Mouse (Mus musculus) heart, embryonic 11.5 days (tissue): Measurements from ENCODE around the gene Slc19a1. TPM values are rescaled to one million over a fixed set of nuclear protein-coding genes. Genes with fewer than 3 reads are reported as not detected.

Experiments used
- ATAC-seq: fragments of 200-750 bp; cut with Nextera tagmentation; replicated peaks from 2 replicates; pipeline ENCODE4 v1.8.0; 2017; ENCODE audit warnings: moderate library complexity; ENCODE audit not compliant: insufficient number of reproducible peaks, low FRiP score, low TSS enrichment
- H3K27ac ChIP-seq: fragments of 300-500 bp; sonication (generic); 2 replicates; pipeline ENCODE4 v1.5.1; 2014; ENCODE audit warnings: mild to moderate bottlenecking, low read depth, low read length
- H3K27me3 ChIP-seq: fragments of 300-500 bp; sonication (generic); 2 replicates; pipeline ENCODE4 v1.6.1; 2014; ENCODE audit warnings: mild to moderate bottlenecking, low read length, mixed read lengths; ENCODE audit not compliant: control insufficient read depth, insufficient read depth
- H3K36me3 ChIP-seq: fragments of 300-500 bp; sonication (generic); 2 replicates; pipeline ENCODE4 v1.6.1; 2014; ENCODE audit warnings: mild to moderate bottlenecking, low read length, moderate library complexity, mixed read lengths; ENCODE audit not compliant: control insufficient read depth, insufficient read depth
- H3K4me1 ChIP-seq: fragments of 300-500 bp; sonication (generic); 2 replicates; pipeline ENCODE4 v1.6.1; 2014; ENCODE audit warnings: low read length; ENCODE audit not compliant: control insufficient read depth, insufficient read depth
- H3K4me2 ChIP-seq: fragments of 300-500 bp; sonication (generic); 2 replicates; pipeline ENCODE4 v1.6.1; 2014; ENCODE audit warnings: mild to moderate bottlenecking, moderate library complexity
- H3K4me3 ChIP-seq: fragments of 300-500 bp; sonication (generic); 2 replicates; pipeline ENCODE4 v1.5.1; 2014; ENCODE audit warnings: low read depth, low read length
- H3K9ac ChIP-seq: fragments of 300-500 bp; sonication (generic); 2 replicates; pipeline ENCODE4 v1.6.1; 2014; ENCODE audit warnings: mild to moderate bottlenecking, low read depth, low read length, moderate library complexity
- H3K9me3 ChIP-seq: fragments of 300-500 bp; sonication (generic); replicated peaks from 2 replicates; pipeline ENCODE4 v1.6.1; 2016; ENCODE audit warnings: low read length; ENCODE audit not compliant: control insufficient read depth
- WGBS: fragments of 180-500 bp; shearing (Covaris S2); extraction: QIAGEN DNeasy Blood & Tissue Kit; methylation state at CpG from one replicate; pipeline ENCODE4 v1.1.7; 2014; ENCODE audit not compliant: insufficient replicate concordance; 5-methylcytosine and 5-hydroxymethylcytosine counted together
- polyA plus RNA-seq: library from polyadenylated mRNA; unstranded; fragments of >200 nt; fragmentation: Nextera tagmentation; extraction: Ambion mirVana; gene quantifications from 2 replicates; pipeline ENCODE4 v1.2.1, GENCODE M21; 2014

Slc19a1 gene
- polyA plus RNA-seq, 1 experiment from 2014 or later, result 15.3 TPM

DNA sequence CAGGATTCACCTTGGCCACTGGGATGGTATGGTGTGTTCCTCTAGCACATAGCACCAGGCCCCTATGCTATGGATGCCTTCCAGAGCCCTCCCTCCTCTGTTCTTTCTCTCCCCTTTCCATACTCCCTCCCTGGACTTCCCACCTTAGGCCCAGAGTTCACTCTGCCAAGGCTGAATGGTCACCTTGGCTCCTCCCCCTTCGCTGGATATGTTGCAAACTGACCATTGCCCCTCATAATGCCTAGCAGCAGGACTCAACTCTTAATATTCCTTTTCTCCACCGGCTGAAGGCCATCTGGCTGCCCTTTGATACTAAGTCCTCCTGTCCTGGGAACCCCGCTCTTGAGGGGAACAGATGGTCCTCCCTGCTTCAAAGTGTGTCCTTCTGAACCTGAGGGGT lies 5.1 kb upstream of the Slc19a1 start:
- Histone ChIP-seq H3K9me3 (no peaks in the 10 kb centered on the region), H3K27ac (no peak overlapping the region), H3K27me3 (no peaks in the 10 kb centered on the region), H3K4me2 (no peak overlapping the region), H3K9ac (no peak overlapping the region), H3K4me3 (no peak overlapping the region), H3K36me3 (no peaks in the 10 kb centered on the region), H3K4me1 (no peaks in the 10 kb centered on the region)
- 72% methylated on average over 3 of the region's 3 CpGs for WGBS
- ATAC-seq, result no peak

DNA sequence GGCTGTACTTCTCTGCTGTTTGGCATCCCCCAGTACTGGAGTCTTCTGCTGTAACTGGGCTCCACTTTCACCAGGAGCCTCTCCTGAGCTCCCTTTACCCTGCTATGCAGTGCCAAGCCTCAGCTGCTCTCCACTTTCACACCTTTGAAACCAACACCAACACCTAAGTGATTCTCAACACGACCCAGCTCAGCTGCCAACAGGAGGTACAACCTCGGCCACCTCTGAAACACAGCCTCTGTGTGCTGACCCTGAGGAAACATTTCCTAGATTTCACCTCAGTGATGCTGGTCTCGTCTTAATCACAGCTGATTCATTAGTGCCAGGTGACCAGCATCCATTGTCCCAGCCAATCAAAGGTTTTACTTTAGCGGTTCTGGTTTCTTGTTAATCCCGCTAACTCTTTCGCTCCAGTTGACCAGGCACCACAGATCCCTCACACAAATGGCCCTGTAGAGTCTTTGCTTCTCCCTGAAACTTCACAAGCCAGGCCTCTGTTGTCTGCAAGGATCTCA lies 3.2 kb upstream of the Slc19a1 start:
- WGBS, result 73% methylated on average over 6 of the region's 6 CpGs
- no peak overlapping the region for H3K27ac ChIP-seq
- no peak overlapping the region for H3K4me2 ChIP-seq
- H3K4me3 ChIP-seq, result no peak overlapping the region
- no peak for ATAC-seq
- H3K36me3 ChIP-seq, result no peaks in the 10 kb centered on the region
- H3K9me3 ChIP-seq, result no peaks in the 10 kb centered on the region
- H3K4me1 ChIP-seq, result peaks cover 3% of the 10 kb centered on the region; the same call in 1 of the 2 replicates
- H3K9ac ChIP-seq, result no peak overlapping the region
- H3K27me3 ChIP-seq, result no peaks in the 10 kb centered on the region

DNA sequence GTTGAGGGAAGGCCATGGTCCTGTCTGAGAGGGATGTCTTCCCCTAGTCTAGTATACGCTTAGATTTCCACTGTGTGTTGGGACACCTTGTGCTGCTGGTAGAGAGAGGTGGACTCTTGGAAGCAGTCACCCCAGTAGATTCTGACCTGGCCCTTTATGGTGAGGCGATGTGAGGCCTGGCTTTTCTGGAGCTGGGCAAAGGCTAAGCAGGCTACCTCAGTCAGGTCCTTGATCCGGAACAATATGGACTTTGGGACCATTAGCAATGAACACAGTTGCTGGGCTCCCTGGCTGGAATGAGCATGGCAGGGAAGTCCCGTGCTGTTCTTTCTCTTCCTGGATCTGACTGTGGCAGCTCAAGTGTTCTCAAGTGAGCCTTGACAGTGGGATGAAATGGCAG lies 2.3 kb upstream of the Slc19a1 start:
- H3K4me2 ChIP-seq, result no peak overlapping the region
- ATAC-seq, result no peak
- H3K9ac ChIP-seq, result no peak overlapping the region
- H3K27me3 ChIP-seq, result no peaks in the 10 kb centered on the region
- H3K36me3 ChIP-seq, result no peaks in the 10 kb centered on the region
- H3K27ac ChIP-seq, result no peak overlapping the region
- WGBS, result 75% methylated on average over 4 of the region's 4 CpGs
- H3K4me1 ChIP-seq, result peaks cover 6% of the 10 kb centered on the region; the same call in 1 of the 2 replicates
- no peaks in the 10 kb centered on the region for H3K9me3 ChIP-seq
- no peak overlapping the region for H3K4me3 ChIP-seq

DNA sequence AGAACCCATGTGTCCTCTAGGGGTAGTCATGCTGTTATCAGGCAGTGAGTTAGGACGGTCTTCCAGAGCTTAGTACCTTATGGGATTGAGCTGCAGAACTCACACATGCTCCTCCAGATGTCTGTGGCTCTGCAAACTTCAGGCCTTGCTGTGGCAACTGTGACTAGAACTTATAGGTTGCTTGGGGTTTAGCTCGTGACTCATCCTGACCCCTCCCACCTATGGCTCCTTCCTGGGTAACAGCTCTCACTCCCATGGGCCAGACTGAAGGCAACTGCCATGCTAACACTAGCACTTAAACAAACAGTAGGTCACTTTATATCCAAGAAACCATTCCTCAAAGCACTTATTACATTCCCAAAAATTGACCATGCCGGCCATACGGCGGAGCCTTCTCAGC lies 1.4 kb upstream of the Slc19a1 start:
- Histone ChIP-seq H3K9ac (no peak overlapping the region), H3K4me2 (no peak overlapping the region), H3K27me3 (no peaks in the 10 kb centered on the region), H3K27ac (no peak overlapping the region), H3K9me3 (no peaks in the 10 kb centered on the region), H3K4me1 (peaks cover 6% of the 10 kb centered on the region; the same call in 1 of the 2 replicates), H3K36me3 (no peaks in the 10 kb centered on the region), H3K4me3 (no peak overlapping the region)
- ATAC-seq, result no peak
- WGBS, result 83% methylated on average over 5 of the region's 5 CpGs

DNA sequence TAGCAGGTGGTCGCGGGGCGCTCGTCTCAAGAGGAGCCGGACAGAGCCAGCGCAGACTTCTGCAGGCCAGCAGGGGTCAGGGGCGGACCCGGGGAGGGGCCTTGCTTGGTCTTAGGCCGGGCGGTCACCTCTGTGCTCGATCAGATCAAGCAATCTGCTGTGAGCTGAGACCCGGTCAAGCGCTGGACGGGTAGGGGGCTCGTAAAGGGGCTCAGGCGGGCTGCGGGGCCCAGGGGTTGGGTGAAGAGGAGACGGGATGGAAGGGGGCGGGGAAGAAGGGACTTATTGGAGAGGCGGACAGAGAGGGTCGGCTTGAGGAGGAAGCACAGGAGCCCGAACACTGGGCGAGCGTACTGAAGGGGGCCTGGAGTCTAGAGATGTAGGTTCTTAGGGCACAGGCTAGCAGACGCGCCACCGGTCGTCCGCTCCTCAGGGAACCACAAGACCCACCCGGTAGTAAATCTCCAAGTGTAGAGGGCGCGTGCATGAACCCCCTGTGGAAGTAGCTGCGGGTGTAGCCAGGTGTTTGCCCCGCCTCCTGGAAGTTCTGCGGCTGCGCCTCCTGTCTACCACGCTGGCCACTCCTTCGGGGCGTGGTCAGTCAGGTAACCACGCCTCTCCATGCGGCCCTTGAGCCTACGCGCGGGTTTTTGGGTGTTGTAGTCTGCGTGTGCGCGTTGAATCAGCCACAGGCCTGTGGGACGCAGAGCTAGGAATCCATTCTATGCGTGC lies 716 bp downstream of the Slc19a1 start:
- under 1% methylated on average over 46 of the region's 49 CpGs for WGBS

DNA sequence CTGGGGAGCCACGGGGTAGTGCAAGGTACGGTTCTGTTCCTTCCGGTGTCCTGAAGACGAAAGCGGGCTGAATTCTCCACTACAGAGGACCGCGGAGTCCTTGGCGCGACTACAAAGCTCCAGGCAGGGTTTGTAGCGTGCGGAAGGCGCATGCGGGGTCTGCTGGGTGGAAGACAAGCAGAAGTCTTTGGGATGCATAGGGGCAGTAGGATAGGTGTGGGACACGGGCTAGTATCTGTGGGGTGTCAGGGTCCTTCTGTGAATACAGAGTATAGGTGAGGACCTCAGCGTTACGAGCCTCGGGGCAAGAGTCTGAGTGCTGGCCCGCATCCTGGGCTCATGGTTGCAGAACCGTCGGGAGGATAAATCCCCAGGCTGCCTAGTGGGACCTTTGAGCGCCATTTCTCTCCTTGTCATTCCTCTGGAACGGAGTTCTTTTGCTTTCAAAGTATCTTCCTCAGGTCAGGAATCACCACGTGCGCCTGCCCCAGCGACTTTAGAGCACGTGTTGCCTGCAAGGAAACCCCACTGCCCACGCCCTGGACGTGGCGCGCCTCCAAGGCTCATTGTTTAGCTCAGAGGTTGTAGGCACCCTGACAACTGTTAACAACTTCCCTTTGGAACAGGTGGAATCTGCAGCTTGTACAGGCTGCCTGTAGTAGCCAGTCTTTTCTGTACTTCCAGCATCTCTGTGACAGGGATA lies 1.4 kb downstream of the Slc19a1 start:
- Histone ChIP-seq H3K4me2 (peak overlapping the region; percentile 90), H3K27me3 (no peaks in the 10 kb centered on the region), H3K9me3 (no peaks in the 10 kb centered on the region), H3K9ac (peak overlapping the region; percentile 69), H3K4me1 (peaks cover 6% of the 10 kb centered on the region; the same call in 1 of the 2 replicates), H3K27ac (no peak overlapping the region), H3K36me3 (peaks cover 1% of the 10 kb centered on the region; the same call in 1 of the 2 replicates), H3K4me3 (peak overlapping the region; percentile 69)
- 2% methylated on average over 30 of the region's 30 CpGs for WGBS
- peak; percentile 56; the same call in 1 of the 2 replicates for ATAC-seq

More for the DNA sequence above, 716 bp downstream of the Slc19a1 start:
- no peaks in the 10 kb centered on the region for H3K36me3 ChIP-seq
- peak; percentile 93 for ATAC-seq
- H3K27me3 ChIP-seq, result no peaks in the 10 kb centered on the region
- H3K9ac ChIP-seq, result peak overlapping the region; percentile 69
- peak overlapping the region; percentile 69 for H3K4me3 ChIP-seq
- H3K9me3 ChIP-seq, result no peaks in the 10 kb centered on the region
- H3K4me1 ChIP-seq, result peaks cover 6% of the 10 kb centered on the region; the same call in 1 of the 2 replicates
- H3K4me2 ChIP-seq, result peak overlapping the region; percentile 90
- no peak overlapping the region; the same call in 1 of the 2 replicates for H3K27ac ChIP-seq

DNA sequence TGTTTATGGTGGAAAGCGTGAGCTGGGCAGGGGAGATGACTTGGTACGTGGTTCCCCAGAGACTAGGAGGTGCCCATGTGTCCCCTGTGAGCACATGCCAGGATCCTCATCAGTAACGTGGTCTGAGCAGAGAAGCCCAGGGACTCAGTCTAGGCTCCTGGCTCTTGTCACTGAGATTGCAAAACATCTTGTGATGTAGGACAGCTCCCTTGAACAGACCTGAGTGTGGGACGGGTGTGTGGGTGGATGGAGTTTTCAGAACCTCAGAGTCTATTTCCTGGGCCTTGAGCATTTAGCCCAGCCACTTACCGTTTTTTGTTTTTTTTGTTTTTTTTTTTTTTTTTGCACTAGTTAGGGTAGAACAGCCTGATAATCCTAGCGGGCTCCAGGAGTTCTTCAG lies 3.4 kb downstream of the Slc19a1 start:
- H3K36me3 ChIP-seq, result peaks cover 3% of the 10 kb centered on the region
- no peak overlapping the region for H3K4me2 ChIP-seq
- no peak for ATAC-seq
- peaks cover 6% of the 10 kb centered on the region; the same call in 1 of the 2 replicates for H3K4me1 ChIP-seq
- WGBS, result 70% methylated on average over 6 of the region's 6 CpGs
- no peaks in the 10 kb centered on the region for H3K9me3 ChIP-seq
- H3K27me3 ChIP-seq, result no peaks in the 10 kb centered on the region
- no peak overlapping the region for H3K9ac ChIP-seq
- H3K27ac ChIP-seq, result no peak overlapping the region
- no peak overlapping the region for H3K4me3 ChIP-seq

DNA sequence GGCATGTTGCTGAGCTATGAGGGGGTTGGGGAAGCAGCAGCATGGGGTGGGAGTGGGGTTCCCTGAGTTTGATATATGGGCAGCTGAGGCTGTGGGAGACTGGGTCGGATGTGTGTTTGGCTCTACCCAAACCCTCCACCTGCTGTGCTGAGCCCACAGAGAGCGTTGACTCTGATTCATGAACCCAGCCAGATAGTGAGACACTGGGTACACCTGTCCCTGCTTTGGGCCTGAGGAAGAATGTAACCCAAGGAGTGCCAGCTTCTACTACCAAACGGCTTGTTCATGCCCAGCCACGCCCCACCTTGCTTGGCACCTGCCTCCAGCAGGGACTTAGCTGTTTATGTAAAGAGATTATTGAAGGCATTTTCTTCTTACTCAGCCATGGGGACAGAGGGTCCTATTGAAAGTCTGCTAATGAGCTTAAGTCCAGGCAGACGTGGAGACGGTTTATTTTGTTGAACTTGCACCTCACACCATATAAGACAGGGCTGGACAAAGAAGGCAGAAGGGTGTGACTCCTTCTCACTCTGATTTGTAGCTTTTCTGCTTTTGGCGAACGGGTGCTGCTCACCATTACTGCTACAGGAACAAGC lies 6.6 kb downstream of the Slc19a1 start:
- peaks cover 6% of the 10 kb centered on the region; the same call in 1 of the 2 replicates for H3K4me1 ChIP-seq
- H3K27ac ChIP-seq, result no peak overlapping the region
- H3K4me2 ChIP-seq, result no peak overlapping the region
- H3K9ac ChIP-seq, result no peak overlapping the region
- H3K36me3 ChIP-seq, result peaks cover 13% of the 10 kb centered on the region
- no peak for ATAC-seq
- no peak overlapping the region for H3K4me3 ChIP-seq
- H3K27me3 ChIP-seq, result no peaks in the 10 kb centered on the region
- 82% methylated on average over 8 of the region's 8 CpGs for WGBS
- H3K9me3 ChIP-seq, result no peaks in the 10 kb centered on the region
